Mouse (Mus musculus): ENCODE data around the gene Sytl3.
"Not testable (repeated sequence)": the region's sequence is repeated elsewhere in the genome, so short reads cannot be mapped to it uniquely, and the experiment has no call there.

DNA sequence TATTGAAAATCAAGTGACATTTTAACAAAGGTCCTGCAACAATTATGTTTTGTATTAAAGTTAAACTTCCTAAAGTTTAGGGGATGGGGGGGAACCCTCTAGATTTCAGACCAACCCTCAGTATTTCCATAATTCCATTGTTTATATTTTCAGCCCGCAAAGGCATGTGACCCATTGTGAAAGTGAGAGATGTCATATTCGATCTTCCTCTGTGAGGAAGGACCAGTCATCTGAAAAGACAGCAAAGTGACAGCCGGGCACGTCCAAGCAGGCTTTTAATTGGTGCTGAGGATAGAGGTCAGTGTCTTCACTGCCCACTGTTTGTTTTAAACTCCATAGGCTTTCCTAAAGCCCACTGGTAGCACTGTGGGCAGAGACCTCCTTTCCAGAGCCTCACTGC is 22.8 kb downstream of the Sytl3 start:
- TF ChIP-seq CTCF, EP300 (IDR thresholded peaks at IDR 0.05; ENCODE audit: low read depth): not testable (repeated sequence)
